12 mouse cellular contexts compared by ENCODE assay signal in the genomic region with DNA sequence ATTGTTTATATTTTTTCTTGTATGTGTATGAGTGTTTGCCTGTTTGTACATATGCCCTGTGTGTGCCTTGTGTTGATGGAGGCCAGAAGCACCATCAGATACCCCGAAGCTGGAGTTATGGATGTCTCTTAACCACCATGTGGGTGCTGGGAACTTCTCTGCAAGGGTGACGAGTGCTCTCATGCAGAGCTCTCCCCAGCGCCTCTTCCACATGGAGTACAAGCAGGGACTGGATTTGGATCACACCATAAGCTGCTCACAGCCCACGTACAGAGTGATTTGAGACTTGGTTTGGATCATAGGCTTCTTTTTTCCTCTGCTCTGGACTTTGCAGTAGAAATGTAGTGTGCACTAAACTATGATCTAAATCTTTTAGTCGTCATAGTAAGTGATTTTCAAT. TPM values are rescaled to one million over a fixed set of nuclear protein-coding genes. Genes with fewer than 3 reads are reported as not detected.
DNase-seq lines count a peak whose midpoint lies in the region.
"Had no signal": no experiment of that assay in that cellular context is flagged by ENCODE, and none has a peak within 500 bp of the region (broad histone marks: within the 10 kb centered on the region; RNA-seq: fewer than 3 reads in every experiment).

No protein-coding gene starts in this region.

- intact Hi-C loops in left cerebral cortex, postnatal 4 days (cut with DNase I): no loop called here

- DNase-seq in frontal cortex, postnatal 36 days (ENCODE audit: low spot score in 2 of 2): peak; percentile 24 to 67
- DNase-seq in frontal cortex, postnatal 14 days (ENCODE audit: low spot score in 2 of 2): no peak
- peak; percentile 29 for DNase-seq in left cerebral cortex, adult 11 months (ENCODE audit: low spot score)
- no peak for DNase-seq in left cerebral cortex, postnatal 4 days
- peak; percentile 21 to 58 for DNase-seq in right cerebral cortex, postnatal 36 days (ENCODE audit: low spot score in 2 of 2)
- DNase-seq in right cerebral cortex, postnatal 14 days: no peak
- no peak for DNase-seq in spleen, adult 12 weeks (ENCODE audit: low spot score)
- DNase-seq: adrenal gland, postnatal 25 days; cerebellum, adult 2 months; cerebellum, postnatal 10 days; gastrocnemius, postnatal 10 days; heart, adult 2 months had no signal

RNA-seq across cellular contexts. Expression of gene Pcnx, which starts 34.5 kb away (rescaled TPM):
- 100 to 1,000 TPM in 1 of 2 experiments, 10 to 100 TPM in 1; 92.7 to 107 TPM for total RNA-seq in left cerebral cortex, postnatal 4 days (2021)

Comparison
In these comparisons a context has a peak if more than half of its experiments do, and no peak if none do; other contexts are left out.
1. DNase-seq: peak in frontal cortex, postnatal 36 days (2 of 2), left cerebral cortex, adult 11 months (single experiment) and right cerebral cortex, postnatal 36 days (2 of 2); none in frontal cortex, postnatal 14 days (0 of 2), left cerebral cortex, postnatal 4 days (single experiment), right cerebral cortex, postnatal 14 days (single experiment) and spleen, adult 12 weeks (single experiment).